Mouse (Mus musculus) G1E (cell line): Measurements from ENCODE around the gene Oas1g.

Experiments used
- CTCF ChIP-seq: IDR thresholded peaks from 2 replicates; pipeline ENCODE4 v1.5.1; 2012; ENCODE audit warnings: low read depth, low read length, inconsistent platforms, mixed read lengths
- GATA1 ChIP-seq: IDR thresholded peaks from 2 replicates; pipeline ENCODE4 v1.6.1; 2012; ENCODE audit warnings: borderline replicate concordance, low read length, inconsistent platforms, mixed read lengths
- POLR2AphosphoS5 ChIP-seq: IDR thresholded peaks from 2 replicates; pipeline ENCODE4 v1.6.1; 2012; ENCODE audit warnings: low read depth, low read length, inconsistent platforms; ENCODE audit not compliant: insufficient replicate concordance
- TAL1 ChIP-seq: conservative IDR thresholded peaks from 2 replicates; pipeline ENCODE4 v1.6.1; 2012; ENCODE audit warnings: low read depth, low read length, inconsistent platforms, mixed read lengths

- TF ChIP-seq CTCF (no peak), TAL1 (no peak), POLR2AphosphoS5 (no peak), GATA1 (no peak)
Observed at GRCm38 (mm10) chr5:120890026-120890425, 2.6 kb upstream of the Oas1g start.
